Comparison of ENCODE assay signal across 7 mouse cellular contexts in genomic region chr11:70699722-70700556, GRCm38 (mm10). TPM values are rescaled to one million over a fixed set of nuclear protein-coding genes. Genes with fewer than 3 reads are reported as not detected.
DNase-seq lines count a peak whose midpoint lies in the region; ATAC-seq lines count a peak whose summit lies in the region.

TSS of gene Inca1 (minus strand) at chr11:70700155.
TSS of gene Kif1c (plus strand) at chr11:70700548.

- peaks cover 18% of the 10 kb centered on the region for H3K4me1 ChIP-seq in intestine, embryonic 15.5 days (replicated peaks)
- H3K4me1 ChIP-seq in midbrain, embryonic 11.5 days (ENCODE audit: control insufficient read depth, insufficient read depth, low read length), result peaks cover 15% of the 10 kb centered on the region

- peak within 1 kb of the TSS; percentile 92 for H3K9ac ChIP-seq in intestine, embryonic 15.5 days
- peak within 1 kb of the TSS; percentile 92 for H3K9ac ChIP-seq in midbrain, embryonic 11.5 days (ENCODE audit: low read length)

- 1% methylated on average over 60 of the region's 69 CpGs for WGBS in intestine, embryonic 15.5 days
- WGBS in midbrain, embryonic 11.5 days, result 2% methylated on average over 68 of the region's 69 CpGs

- H3K9me3 ChIP-seq in intestine, embryonic 15.5 days, result no peaks in the 10 kb centered on the region
- no peaks in the 10 kb centered on the region for H3K9me3 ChIP-seq in midbrain, embryonic 11.5 days (ENCODE audit: control insufficient read depth, low read length)

- H3K4me2 ChIP-seq in intestine, embryonic 15.5 days (replicated peaks), result peak within 1 kb of the TSS; percentile 88
- H3K4me2 ChIP-seq in midbrain, embryonic 11.5 days, result peak within 1 kb of the TSS; percentile 78

- intact Hi-C loops in gastrocnemius, postnatal 36 days (cut with DNase I), result no loop called here
- intact Hi-C loops in left cerebral cortex, postnatal 36 days (cut with DNase I), result loop anchor here (2.0 to 5.0 kb wide), 2 partner anchors 13 to 57 kb away; no protein-coding TSS in a partner anchor

- DNase-seq in adrenal gland, adult 18-20 months (ENCODE audit: low spot score in 2 of 2), result peak; percentile 97 to 98
- peak; percentile 93 for DNase-seq in embryo, embryonic 11 days
- peak; percentile 93 to 97 for DNase-seq in gastrocnemius, postnatal 36 days
- peak; percentile 94 to 96 for DNase-seq in left cerebral cortex, postnatal 36 days (ENCODE audit: low spot score in 2 of 2)
- DNase-seq in midbrain, embryonic 11.5 days (ENCODE audit: low spot score, missing footprints), result peak; percentile 99
- DNase-seq in skeletal muscle tissue, adult 2 months (ENCODE audit: low read depth, low spot score), result peak; percentile 94

- H3K4me3 ChIP-seq in intestine, embryonic 15.5 days (replicated peaks), result peak within 1 kb of the TSS; percentile 83
- peak within 1 kb of the TSS; percentile 93 for H3K4me3 ChIP-seq in midbrain, embryonic 11.5 days (ENCODE audit: low read depth, low read length)

- peak; percentile 96 for ATAC-seq in intestine, embryonic 15.5 days
- ATAC-seq in midbrain, embryonic 11.5 days (ENCODE audit: low FRiP score), result peak; percentile 95

- peak within 1 kb of the TSS; percentile 98 for H3K27ac ChIP-seq in intestine, embryonic 15.5 days
- peak within 1 kb of the TSS; percentile 75 for H3K27ac ChIP-seq in midbrain, embryonic 11.5 days (ENCODE audit: low read depth, low read length)

- no peaks in the 10 kb centered on the region for H3K27me3 ChIP-seq in intestine, embryonic 15.5 days (replicated peaks)
- H3K27me3 ChIP-seq in midbrain, embryonic 11.5 days (ENCODE audit: control insufficient read depth, insufficient read depth, low read length), result no peaks in the 10 kb centered on the region

- H3K36me3 ChIP-seq in intestine, embryonic 15.5 days, result peaks cover 11% of the 10 kb centered on the region
- peaks cover 3% of the 10 kb centered on the region; the same call in 1 of the 2 replicates for H3K36me3 ChIP-seq in midbrain, embryonic 11.5 days (ENCODE audit: control insufficient read depth, insufficient read depth, low read length)

RNA-seq across cellular contexts. Expression of gene Inca1, which starts in this region (rescaled TPM):
- total RNA-seq in adrenal gland, adult 18-20 months (2021), result 10 to 100 TPM in 1 of 2 experiments, 1 to 10 TPM in 1; 6.8 to 14.0 TPM
- total RNA-seq in gastrocnemius, postnatal 36 days (2021), result 1 to 10 TPM; 3.7 to 4.5 TPM
- 1.4 and 1.5 TPM in 2 replicates for polyA plus RNA-seq in intestine, embryonic 15.5 days (2015; fragmentation: Nextera tagmentation; extraction: Ambion mirVana)
- total RNA-seq in left cerebral cortex, postnatal 36 days (2021), result 1 to 10 TPM; 1.8 to 1.9 TPM
- 1.3 TPM in 2 replicates for polyA plus RNA-seq in midbrain, embryonic 11.5 days (2014; fragmentation: Nextera tagmentation; extraction: Ambion mirVana)

RNA-seq across cellular contexts. Expression of gene Kif1c, which starts in this region (rescaled TPM):
- 100 to 1,000 TPM; 153 to 212 TPM for total RNA-seq in adrenal gland, adult 18-20 months (2021)
- total RNA-seq in gastrocnemius, postnatal 36 days (2021), result 100 to 1,000 TPM; 460 to 537 TPM
- polyA plus RNA-seq in intestine, embryonic 15.5 days (2015; fragmentation: Nextera tagmentation; extraction: Ambion mirVana), result 4.4 TPM in 2 replicates
- 10 to 100 TPM; 58.9 to 59.3 TPM for total RNA-seq in left cerebral cortex, postnatal 36 days (2021)
- polyA plus RNA-seq in midbrain, embryonic 11.5 days (2014; fragmentation: Nextera tagmentation; extraction: Ambion mirVana), result 6.1 and 7.1 TPM in 2 replicates

Comparison
In these comparisons a context has a peak if more than half of its experiments do, and no peak if none do; other contexts are left out.
1. Peak in every context shown above with its lines: DNase-seq, ATAC-seq, H3K4me3 ChIP-seq and H3K27ac ChIP-seq.